Mouse (Mus musculus) heart, adult 18-20 months (tissue): ENCODE data around the gene Plch2. TPM values are rescaled to one million over a fixed set of nuclear protein-coding genes. Genes with fewer than 3 reads are reported as not detected.
A peak's percentile ranks its signal among the peaks of the same experiment; 100 is the strongest.

Source experiments
- DNase-seq, 2 experiments: peaks; one replicate each; pipeline ENCODE4 v3.0.0; 2021 to 2022; ENCODE audit warnings: mixed read lengths in 1 of 2
- total RNA-seq, 2 experiments: library from RNA; stranded (reverse); gene quantifications; 2 replicates each; pipeline ENCODE4 v1.2.3; 2021

Gene Plch2
- total RNA-seq, 2 experiments from 2014 or later = 0.28 TPM; not detected in 1

DNA sequence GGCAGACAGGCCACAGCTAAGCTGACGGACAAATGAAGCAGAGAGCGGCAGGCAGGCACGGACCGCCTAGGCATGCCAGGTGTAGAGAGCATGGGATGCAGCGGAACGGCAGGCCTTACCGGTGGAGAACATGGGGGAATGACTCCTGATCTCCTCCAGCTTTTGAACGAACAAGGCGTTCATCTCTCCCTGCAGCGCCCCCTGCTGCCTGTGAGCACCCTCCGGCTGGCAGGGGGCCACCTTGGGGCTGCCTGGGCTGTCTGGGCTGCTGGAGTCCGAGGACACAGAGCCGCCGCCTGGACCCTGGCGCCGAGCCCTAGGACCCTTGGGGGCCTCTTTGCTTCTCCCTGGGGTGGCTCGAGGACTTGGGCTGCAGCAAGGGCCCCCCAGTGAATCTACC is 70.5 kb downstream of the Plch2 start:
- DNase-seq = peak; percentile 62 to 82

DNA sequence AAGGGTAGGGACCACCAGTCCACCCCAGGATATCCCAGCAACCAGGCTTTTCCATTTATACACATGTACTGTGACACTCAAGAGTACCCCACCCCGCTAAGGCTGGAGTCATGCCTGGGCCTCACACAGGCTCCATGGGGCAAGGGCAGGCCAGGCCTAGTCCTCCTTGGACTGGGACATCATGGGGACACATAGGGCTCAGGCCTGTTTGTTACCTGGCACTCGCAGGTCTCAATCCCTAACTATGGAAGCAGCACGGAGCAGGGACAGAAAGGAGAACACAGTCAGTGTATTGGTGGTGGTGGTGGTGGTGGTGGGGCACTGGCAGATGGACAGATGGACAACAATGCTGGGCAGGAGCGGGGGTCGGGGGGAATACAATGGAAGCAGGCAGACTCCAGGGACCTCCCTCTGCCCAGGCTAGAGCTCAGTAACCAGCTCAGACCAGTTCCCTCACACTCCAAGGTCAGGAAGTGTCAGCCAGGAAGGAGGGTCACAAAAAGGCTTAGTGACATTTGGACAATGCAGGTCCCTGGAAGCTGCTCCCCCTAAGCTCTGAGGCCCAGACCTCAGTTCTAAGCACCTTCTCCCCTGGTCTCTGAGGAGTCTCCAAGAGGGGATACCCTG is 71.3 kb downstream of the Plch2 start:
- DNase-seq = no peak

DNA sequence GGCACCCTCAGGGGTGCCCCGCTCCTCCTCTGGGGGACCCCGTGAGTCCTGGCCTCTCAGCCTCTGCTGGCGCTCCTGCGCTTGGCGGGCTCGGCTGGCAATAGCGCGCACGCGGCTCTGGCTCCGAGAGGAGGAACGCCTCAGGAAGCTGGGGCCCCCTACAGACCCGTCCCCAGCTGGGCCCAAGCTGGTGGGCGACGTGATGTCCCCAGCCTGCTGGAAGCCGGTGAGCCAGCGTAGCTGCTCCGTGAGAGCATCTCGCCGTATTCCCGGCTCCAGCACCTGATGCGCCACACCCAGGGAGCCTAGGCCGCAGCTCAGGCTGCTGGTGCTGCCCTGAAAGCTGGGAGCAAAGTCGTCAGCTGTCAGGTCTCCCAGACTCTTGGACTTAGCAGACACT is 72.8 kb downstream of the Plch2 start:
- no peak for DNase-seq

- no peak for DNase-seq
These were observed 74.1 kb downstream of the Plch2 start for GRCm38 (mm10) chr4:154982247-154983120.

DNA sequence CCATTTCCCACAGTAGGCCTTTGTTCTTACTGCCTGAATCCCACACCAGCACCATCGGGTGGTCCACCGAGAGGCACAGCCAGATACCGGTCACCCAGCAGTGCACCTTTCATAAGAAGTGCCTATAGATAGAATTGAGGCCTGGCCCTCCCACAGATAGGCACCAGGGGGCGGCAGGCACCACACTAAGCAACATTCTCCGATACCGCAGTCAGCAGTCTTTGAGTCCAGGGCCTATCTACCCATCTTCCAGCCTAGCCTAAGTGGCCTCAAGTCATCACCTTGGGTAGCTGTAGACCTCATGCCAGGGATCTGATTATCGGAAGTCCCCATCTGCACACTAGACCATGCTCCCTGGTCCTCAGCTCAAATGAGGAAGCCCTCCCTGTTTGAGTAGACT is 75.1 kb downstream of the Plch2 start:
- DNase-seq = peak; percentile 28 to 61

- DNase-seq = no peak
These were observed 75.5 kb downstream of the Plch2 start for GRCm38 (mm10) chr4:154981076-154981475.

- DNase-seq = no peak
These were observed 76.5 kb downstream of the Plch2 start for GRCm38 (mm10) chr4:154980110-154980509.

DNA sequence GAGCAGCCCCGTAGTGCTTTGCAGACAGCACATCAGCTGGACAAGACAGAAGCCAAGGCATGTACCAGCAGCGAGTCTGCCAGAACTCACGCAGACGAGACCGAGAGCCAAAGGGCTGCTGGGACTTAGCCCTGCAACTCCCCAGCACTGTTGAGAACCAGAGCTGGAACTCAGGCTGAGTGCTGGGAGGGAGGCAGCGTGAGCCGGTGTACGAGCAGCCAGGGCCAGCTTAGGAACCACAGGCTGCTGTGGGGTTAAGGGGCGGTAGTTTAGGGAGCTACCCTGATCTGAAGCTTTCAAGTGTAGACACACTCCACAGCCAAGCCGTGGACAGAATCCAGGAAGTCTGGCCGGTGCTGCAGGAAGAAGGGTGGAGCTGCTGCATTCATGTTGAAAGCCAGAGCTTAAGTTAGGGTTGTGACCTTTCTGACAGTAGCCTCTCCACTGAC is 82.4 kb downstream of the Plch2 start:
- DNase-seq = peak; percentile 68 to 79

DNA sequence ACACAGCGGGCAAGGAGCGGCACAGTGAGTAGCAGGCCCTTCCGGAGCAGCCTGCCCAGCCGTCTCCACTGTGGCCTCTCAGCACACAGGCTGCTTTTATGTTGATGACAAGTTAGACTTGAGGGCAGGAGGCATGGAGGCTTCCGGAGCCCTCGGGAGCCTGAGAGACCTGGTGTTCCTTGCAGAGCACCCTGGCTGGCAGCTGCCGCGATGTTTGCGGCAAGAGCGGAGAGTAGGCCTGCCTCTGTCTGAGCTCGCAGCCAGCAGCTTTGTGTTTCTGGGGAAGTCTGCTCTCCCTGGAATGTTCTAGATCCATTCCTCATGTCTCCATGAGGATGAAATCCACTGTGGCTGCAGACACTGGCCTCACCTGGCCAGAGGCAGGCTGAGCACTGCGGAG is 84.0 kb downstream of the Plch2 start:
- DNase-seq = no peak

- peak; percentile 34 to 60 for DNase-seq
These were observed 89.4 kb downstream of the Plch2 start for GRCm38 (mm10) chr4:154967173-154967572.

- DNase-seq = peak; percentile 77 to 81
These were observed 90.7 kb downstream of the Plch2 start for GRCm38 (mm10) chr4:154965856-154966255.

DNA sequence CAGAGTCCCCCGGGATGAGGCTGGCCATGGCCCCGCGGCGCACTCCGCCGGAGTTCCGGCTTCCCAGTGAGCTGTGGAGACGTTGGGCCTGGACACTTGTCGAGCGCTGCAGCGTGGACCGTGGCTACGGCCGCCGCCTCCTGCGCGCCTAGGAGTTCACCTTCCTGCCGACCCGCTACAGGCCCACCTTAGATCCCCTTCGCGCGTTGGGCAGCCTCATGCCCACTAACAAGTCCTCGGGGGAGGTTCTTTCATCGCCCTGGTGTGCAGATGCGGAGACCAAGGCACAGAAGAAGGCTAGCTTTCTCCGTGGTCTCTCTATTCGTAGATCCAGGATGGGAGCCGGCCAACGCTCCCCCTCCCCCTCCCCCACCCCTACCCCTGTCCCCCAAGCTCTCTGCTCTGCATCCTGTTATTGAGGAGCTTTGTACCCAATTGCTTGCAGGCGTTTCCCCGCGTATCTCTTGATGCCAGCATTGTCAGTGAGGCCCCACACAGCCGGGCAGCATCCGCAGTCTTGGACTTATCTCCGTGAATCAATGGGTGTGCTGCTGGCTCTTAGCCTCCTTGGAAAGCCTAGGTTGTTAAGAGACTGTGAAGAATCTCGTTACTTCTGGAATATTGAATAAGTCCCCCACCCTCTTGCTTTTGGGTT is 91.9 kb downstream of the Plch2 start:
- no peak for DNase-seq

DNA sequence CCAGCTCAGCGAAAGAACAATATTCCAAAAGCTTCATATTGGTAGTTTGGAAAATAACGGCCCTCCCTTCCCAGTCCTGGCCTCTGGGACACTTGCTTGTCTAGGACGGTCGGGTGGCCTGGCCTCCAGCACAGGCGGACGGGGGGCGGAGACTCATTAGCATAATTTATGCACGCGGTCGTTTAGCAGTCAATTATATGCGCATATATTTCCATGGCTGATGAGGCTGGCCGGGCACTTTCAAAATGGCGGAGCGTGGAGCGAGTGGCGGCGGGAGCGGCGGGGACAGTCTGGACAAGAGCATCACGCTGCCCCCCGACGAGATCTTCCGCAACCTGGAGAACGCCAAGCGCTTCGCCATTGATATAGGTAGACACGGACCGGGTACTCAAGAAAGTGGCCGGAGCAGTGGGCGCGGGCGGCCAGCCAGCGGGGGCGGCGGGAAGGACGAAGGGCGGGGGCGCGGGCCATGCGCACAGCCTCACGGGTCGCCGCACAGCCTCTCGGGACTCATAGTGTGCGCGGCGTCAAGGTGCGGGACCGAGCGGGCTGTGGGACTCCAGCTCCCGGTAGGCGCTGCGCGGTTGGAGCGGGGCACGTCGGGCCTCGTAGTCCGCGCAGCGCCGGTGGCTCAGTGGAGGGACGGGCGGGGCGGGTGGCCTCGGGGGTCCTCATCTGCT is 92.5 kb downstream of the Plch2 start, which contains the start of gene Pank4:
Pank4 (plus strand) TSS at position 223 of the 680 bp plus-strand sequence.
- DNase-seq = peak; percentile 94 to 96

DNA sequence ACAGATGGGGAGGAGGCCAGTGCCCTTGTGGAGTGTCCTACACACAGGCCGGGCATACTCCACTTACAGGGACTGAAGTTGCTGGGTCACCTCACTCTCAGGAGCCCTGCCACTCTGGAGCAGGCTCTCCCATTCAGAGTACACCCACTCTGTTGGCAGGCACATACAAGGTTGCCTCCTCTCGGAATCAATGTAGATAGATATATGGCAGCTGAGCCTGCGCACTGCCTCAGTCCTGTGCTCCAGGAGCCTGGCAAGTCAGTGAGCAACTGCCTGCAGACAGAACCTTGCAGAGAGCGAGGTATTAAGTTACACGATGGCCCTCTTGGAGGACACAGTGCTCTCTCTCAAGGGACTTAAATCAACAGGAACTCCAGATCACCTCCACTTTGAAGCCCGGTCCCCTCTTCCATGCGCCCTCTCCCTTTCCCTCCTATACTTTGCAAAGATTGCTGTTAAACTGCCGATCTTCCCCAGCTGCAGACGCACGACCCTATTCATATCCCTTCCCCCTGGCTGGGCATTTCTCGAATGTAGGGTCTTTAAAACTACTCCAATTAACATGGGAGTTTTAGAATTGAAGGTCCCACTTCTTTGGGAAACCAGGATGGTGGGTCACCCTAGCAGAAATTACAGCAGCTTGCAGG is 93.3 kb downstream of the Plch2 start:
- no peak for DNase-seq

DNA sequence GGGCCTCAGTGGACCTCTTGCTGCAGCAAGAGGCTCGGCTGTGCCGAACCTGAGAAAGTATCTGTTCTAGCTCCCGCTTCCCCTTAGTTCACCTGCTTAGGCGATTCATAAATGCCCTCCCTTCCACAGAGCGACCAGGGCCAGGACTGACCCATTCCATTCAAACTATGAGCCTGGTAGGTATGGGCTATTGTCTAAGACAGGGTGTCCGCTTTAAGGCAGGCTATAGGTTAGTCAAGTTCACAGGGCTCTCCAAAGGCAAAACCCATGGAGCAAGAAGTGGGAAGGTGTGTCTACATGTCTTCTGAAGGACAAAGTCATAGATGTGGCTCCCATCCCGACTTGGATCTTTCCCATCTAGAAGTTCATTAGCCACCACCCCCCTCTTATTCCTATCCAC is 93.9 kb downstream of the Plch2 start:
- DNase-seq = no peak

DNA sequence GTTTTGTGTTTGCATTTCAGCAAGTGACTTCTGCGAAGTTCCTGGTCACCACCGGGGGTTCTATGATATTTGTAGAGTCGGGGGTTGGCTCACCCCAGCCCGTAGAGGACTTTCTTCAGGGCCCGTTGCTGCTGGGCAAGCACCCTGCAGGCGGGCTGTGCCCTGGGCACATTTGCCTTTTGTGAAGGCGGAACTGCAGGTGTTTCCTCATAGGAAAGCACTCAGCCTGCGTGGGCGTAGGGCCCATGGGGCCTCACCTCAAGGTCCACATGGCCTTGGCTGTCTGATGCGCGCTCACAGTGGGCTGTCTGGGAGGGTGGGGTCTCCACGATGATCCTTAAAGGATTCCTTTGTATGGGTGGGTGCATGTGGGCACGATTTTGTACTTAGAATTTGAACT is 94.7 kb downstream of the Plch2 start:
- DNase-seq = peak in 1 of 2 experiments; percentile 48

- peak; percentile 29 to 53 for DNase-seq
These were observed 95.3 kb downstream of the Plch2 start for GRCm38 (mm10) chr4:154961226-154961738.

GRCm38 (mm10) chr4:154960690-154961225 is 95.8 kb downstream of the Plch2 start, which contains the start of gene Hes5:
Gene Hes5 (plus strand): TSS chr4:154960923.
- DNase-seq = peak in 1 of 2 experiments; percentile 37

GRCm38 (mm10) chr4:154960021-154960689 is 96.4 kb downstream of the Plch2 start:
- no peak for DNase-seq

DNA sequence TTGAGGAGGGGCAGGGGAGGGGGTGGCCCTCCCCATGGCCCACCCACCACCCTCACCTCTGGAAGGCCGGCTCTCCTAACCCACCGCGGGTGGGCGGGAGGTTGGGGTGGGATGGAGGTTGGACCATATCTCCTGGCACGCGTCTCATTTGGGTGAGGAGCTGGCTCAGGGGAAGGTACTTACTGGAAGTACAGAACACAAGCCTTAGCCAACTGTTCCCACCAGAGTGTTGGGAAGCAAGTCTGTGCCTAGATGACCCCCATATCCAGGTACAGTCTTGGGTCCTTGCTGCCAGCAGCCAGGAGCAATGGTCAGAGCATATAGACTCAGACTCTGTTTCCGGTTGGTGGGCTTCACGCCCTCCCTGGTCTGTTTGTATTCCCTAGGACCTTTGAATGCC is 98.0 kb downstream of the Plch2 start:
- no peak for DNase-seq

GRCm38 (mm10) chr4:154958171-154958570 is 98.4 kb downstream of the Plch2 start:
- DNase-seq = no peak
